Mouse (Mus musculus): ENCODE results near the gene Suv39h1. TPM values are rescaled to one million over a fixed set of nuclear protein-coding genes. Genes with fewer than 3 reads are reported as not detected.
"Not testable (repeated sequence)": the region's sequence is repeated elsewhere in the genome, so short reads cannot be mapped to it uniquely, and the experiment has no call there.

Gene Suv39h1
- polyA plus RNA-seq (2012; ENCODE audit: insufficient read depth, insufficient read length, missing spikeins): 1.6 and 2.6 TPM in 2 replicates

DNA sequence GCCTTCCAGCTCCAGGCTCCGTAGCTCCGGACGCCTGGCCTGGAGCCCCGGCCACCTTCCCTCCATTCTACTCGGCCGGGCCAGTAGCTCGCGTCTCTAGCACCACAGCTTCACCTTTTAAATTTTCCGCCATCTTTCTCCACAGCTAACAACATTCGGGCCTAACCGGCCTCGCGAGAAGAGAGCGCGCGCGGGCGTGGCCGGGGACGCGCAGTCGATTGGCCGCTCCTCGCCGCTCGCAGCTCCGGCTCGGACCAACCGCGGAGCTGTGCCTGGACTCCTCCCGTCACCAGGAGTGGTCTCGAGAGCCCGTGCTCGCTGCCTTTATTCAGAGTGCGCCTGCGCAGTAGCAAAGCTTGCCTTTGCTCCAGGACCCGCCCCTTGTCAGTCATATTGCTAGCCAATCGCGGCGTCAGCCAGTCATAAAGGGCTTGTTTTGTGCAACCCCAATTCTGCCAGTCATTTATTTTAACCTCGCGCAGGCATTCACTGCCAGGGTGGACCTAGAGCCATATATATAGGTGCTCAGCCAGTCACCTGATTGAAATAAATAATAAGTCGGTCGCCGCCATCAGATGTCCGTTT lies at the start of gene Suv39h1:
Suv39h1 (minus strand) TSS at position 331 of the 585 bp plus-strand sequence.
- peak within 1 kb of the TSS; percentile 68 for H3K4me3 ChIP-seq (ENCODE audit: insufficient read depth, low read depth, low read length)
- no peaks in the 10 kb centered on the region for H3K4me1 ChIP-seq (ENCODE audit: control insufficient read depth, insufficient read depth, insufficient read length, low read length)

GRCm38 (mm10) chrX:8123821-8124470 lies 49.4 kb upstream of the Suv39h1 start:
- Histone ChIP-seq H3K27ac (replicated peaks; ENCODE audit: low read depth, low read length) (no peak overlapping the region), H3K4me1 (ENCODE audit: control insufficient read depth, insufficient read depth, insufficient read length, low read length) (no peaks in the 10 kb centered on the region), H3K4me3 (ENCODE audit: insufficient read depth, low read depth, low read length) (no peak overlapping the region)

More for the DNA sequence above, at the start of gene Suv39h1:
- no peak within 1 kb of the TSS; the same call in 1 of the 2 replicates for H3K27ac ChIP-seq (replicated peaks; ENCODE audit: low read depth, low read length)

DNA sequence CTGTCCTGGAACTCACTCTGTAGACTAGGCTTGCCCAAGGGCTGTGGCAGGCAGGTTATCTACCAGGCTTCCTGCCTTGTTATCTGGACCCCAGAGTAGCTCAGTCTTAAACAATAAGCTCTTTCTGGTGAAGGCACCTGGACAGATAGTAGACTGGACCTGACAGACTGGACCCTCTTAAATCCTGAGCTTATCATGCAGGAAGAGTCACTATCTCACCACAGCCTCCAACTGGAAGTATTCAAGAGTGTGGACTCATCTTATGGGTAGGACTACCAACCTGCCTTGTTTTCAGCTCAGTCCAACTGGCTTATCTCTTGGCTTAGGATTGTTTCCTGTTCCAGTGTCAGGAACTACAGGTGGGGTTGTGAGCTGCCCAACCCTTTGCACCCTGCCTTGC lies 42.7 kb upstream of the Suv39h1 start:
- H3K4me3 ChIP-seq (ENCODE audit: insufficient read depth, low read depth, low read length): no peak overlapping the region
- H3K4me1 ChIP-seq (ENCODE audit: control insufficient read depth, insufficient read depth, insufficient read length, low read length): no peaks in the 10 kb centered on the region
- no peak overlapping the region for H3K27ac ChIP-seq (replicated peaks; ENCODE audit: low read depth, low read length)

GRCm38 (mm10) chrX:8115275-8115674 lies 40.7 kb upstream of the Suv39h1 start:
- Histone ChIP-seq H3K4me1 (ENCODE audit: control insufficient read depth, insufficient read depth, insufficient read length, low read length) (no peaks in the 10 kb centered on the region), H3K27ac (replicated peaks; ENCODE audit: low read depth, low read length) (no peak overlapping the region), H3K4me3 (ENCODE audit: insufficient read depth, low read depth, low read length) (no peak overlapping the region)

DNA sequence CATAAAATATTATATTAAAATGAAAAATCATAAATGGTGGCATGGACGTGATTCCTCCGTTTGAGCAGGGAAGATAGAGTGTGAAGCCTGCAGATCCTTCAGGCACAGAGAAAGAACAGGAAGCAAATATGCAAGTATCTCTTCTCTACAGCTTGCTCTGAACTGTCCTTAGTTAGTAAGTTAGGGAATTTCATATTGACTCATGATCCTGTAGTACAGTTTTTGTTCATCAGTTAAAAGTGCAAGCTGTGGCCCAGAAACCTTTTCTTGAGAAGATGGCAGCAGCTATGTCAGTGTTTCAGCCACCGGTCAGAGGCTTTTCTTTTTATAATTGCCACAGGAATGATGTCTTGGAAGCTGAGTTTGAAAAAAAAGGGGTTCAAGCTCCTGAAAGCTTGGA lies 30.5 kb upstream of the Suv39h1 start:
- Histone ChIP-seq H3K4me3 (ENCODE audit: insufficient read depth, low read depth, low read length) (no peak overlapping the region), H3K27ac (replicated peaks; ENCODE audit: low read depth, low read length) (no peak overlapping the region), H3K4me1 (ENCODE audit: control insufficient read depth, insufficient read depth, insufficient read length, low read length) (no peaks in the 10 kb centered on the region)

GRCm38 (mm10) chrX:8102213-8102668 lies 27.7 kb upstream of the Suv39h1 start:
- Histone ChIP-seq H3K27ac (replicated peaks; ENCODE audit: low read depth, low read length) (no peak overlapping the region), H3K4me3 (ENCODE audit: insufficient read depth, low read depth, low read length) (no peak overlapping the region), H3K4me1 (ENCODE audit: control insufficient read depth, insufficient read depth, insufficient read length, low read length) (no peaks in the 10 kb centered on the region)

- H3K4me3 ChIP-seq (ENCODE audit: insufficient read depth, low read depth, low read length): no peak overlapping the region
- H3K4me1 ChIP-seq (ENCODE audit: control insufficient read depth, insufficient read depth, insufficient read length, low read length): no peaks in the 10 kb centered on the region
- no peak overlapping the region for H3K27ac ChIP-seq (replicated peaks; ENCODE audit: low read depth, low read length)
Observed at GRCm38 (mm10) chrX:8101017-8101416, 26.5 kb upstream of the Suv39h1 start.

DNA sequence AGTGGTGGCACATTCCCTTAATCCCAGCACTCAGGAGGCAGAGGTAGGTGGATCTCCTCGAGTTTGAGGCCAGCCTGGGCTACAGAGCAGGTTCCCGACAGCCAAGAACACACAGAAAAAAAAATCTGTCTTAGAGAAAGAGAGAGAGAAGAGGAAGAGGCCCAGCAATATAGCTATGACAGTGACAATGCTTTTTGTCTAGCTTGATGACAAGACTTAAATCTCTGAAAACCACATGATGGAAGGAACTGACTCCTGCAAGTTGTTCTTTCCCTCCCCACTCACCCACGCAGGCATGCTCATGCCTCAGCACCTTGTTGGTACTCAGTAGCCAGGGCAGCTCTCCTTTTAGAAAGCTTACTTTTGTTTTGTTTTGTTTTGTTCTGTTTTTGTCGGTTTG lies 24.9 kb upstream of the Suv39h1 start:
- H3K27ac ChIP-seq (replicated peaks; ENCODE audit: low read depth, low read length): no peak overlapping the region
- no peaks in the 10 kb centered on the region for H3K4me1 ChIP-seq (ENCODE audit: control insufficient read depth, insufficient read depth, insufficient read length, low read length)
- no peak overlapping the region for H3K4me3 ChIP-seq (ENCODE audit: insufficient read depth, low read depth, low read length)

- H3K4me1 ChIP-seq (ENCODE audit: control insufficient read depth, insufficient read depth, insufficient read length, low read length): no peaks in the 10 kb centered on the region
- peak overlapping the region; percentile 47 for H3K4me3 ChIP-seq (ENCODE audit: insufficient read depth, low read depth, low read length)
Observed at GRCm38 (mm10) chrX:8096787-8097242, 22.3 kb upstream of the Suv39h1 start.

GRCm38 (mm10) chrX:8096068-8096786 lies 21.7 kb upstream of the Suv39h1 start:
- H3K27ac ChIP-seq (replicated peaks; ENCODE audit: low read depth, low read length): peak overlapping the region; percentile 82
- not testable (repeated sequence) for H3K4me1 ChIP-seq (ENCODE audit: control insufficient read depth, insufficient read depth, insufficient read length, low read length)
- peak overlapping the region; percentile 38 for H3K4me3 ChIP-seq (ENCODE audit: insufficient read depth, low read depth, low read length)

More at GRCm38 (mm10) chrX:8096787-8097242, 22.3 kb upstream of the Suv39h1 start:
- peak overlapping the region; percentile 82 for H3K27ac ChIP-seq (replicated peaks; ENCODE audit: low read depth, low read length)

GRCm38 (mm10) chrX:8095546-8095945 lies 21.0 kb upstream of the Suv39h1 start:
- Histone ChIP-seq H3K27ac (replicated peaks; ENCODE audit: low read depth, low read length) (no peak overlapping the region), H3K4me1 (ENCODE audit: control insufficient read depth, insufficient read depth, insufficient read length, low read length) (no peaks in the 10 kb centered on the region), H3K4me3 (ENCODE audit: insufficient read depth, low read depth, low read length) (no peak overlapping the region)

DNA sequence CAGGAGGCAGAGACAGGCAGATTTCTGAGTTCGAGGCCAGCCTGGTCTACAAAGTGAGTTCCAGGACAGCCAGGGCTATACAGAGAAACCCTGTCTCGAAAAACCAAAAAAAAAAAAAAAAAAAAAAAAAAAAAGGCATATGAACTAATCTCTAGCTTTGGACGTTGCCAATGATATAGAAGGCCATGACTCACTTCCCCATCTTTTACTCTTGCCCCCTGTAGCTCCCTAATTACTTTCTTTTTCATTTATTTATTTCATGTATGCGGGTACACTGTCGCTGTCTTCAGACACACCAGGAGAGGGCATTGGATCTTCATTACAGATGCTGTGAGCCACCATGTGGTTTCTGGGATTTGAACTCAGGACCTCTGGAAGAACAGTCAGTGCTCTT lies 16.4 kb upstream of the Suv39h1 start:
- not testable (repeated sequence) for H3K27ac ChIP-seq (replicated peaks; ENCODE audit: low read depth, low read length); H3K4me1 ChIP-seq (ENCODE audit: control insufficient read depth, insufficient read depth, insufficient read length, low read length); H3K4me3 ChIP-seq (ENCODE audit: insufficient read depth, low read depth, low read length)

GRCm38 (mm10) chrX:8090346-8090953 lies 15.9 kb upstream of the Suv39h1 start, which contains the start of gene Was:
Gene Was, minus strand, starts transcription at chrX:8090498.
- H3K4me3 ChIP-seq (ENCODE audit: insufficient read depth, low read depth, low read length): peak within 1 kb of the TSS; percentile 47
- H3K4me1 ChIP-seq (ENCODE audit: control insufficient read depth, insufficient read depth, insufficient read length, low read length): no peaks in the 10 kb centered on the region
- peak within 1 kb of the TSS; percentile 52 for H3K27ac ChIP-seq (replicated peaks; ENCODE audit: low read depth, low read length)

GRCm38 (mm10) chrX:8089746-8090145 lies 15.2 kb upstream of the Suv39h1 start:
- Histone ChIP-seq H3K4me1 (ENCODE audit: control insufficient read depth, insufficient read depth, insufficient read length, low read length) (no peaks in the 10 kb centered on the region), H3K4me3 (ENCODE audit: insufficient read depth, low read depth, low read length) (peak overlapping the region; percentile 47), H3K27ac (replicated peaks; ENCODE audit: low read depth, low read length) (peak overlapping the region; percentile 52)

DNA sequence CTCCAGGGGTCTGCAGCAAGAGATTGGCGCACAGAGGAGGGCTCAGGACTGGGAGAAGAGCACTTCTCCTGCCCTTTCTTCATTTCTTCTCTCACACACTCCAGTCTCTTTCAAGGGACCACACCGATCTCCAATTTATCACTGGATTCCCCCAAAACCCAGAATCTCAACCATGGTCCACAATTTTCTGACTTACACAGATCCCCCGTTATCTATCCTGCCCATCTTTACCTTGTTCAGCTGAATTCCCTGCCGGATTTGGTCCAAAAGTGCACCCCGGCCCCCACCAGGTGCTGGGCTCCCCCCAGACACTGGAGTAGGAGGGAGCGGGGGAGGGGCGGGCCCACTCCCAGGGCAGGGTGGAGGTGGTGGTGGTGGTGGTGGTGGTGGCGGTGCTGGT lies 11.1 kb upstream of the Suv39h1 start:
- H3K4me3 ChIP-seq (ENCODE audit: insufficient read depth, low read depth, low read length): no peak overlapping the region
- no peak overlapping the region for H3K27ac ChIP-seq (replicated peaks; ENCODE audit: low read depth, low read length)
- H3K4me1 ChIP-seq (ENCODE audit: control insufficient read depth, insufficient read depth, insufficient read length, low read length): no peaks in the 10 kb centered on the region
